Mouse (Mus musculus) megakaryocyte, embryonic 14.5 days (primary cell): ENCODE measurements around the gene Tulp2.

Experiments used
- FLI1 ChIP-seq: IDR thresholded peaks from 2 replicates; pipeline ENCODE4 v1.6.1; 2012; ENCODE audit warnings: low read length, inconsistent platforms, mixed read lengths
- GATA1 ChIP-seq: IDR thresholded peaks from 3 replicates; pipeline ENCODE4 v1.6.1; 2012; ENCODE audit warnings: mixed read lengths, low read length, inconsistent platforms, borderline replicate concordance

DNA sequence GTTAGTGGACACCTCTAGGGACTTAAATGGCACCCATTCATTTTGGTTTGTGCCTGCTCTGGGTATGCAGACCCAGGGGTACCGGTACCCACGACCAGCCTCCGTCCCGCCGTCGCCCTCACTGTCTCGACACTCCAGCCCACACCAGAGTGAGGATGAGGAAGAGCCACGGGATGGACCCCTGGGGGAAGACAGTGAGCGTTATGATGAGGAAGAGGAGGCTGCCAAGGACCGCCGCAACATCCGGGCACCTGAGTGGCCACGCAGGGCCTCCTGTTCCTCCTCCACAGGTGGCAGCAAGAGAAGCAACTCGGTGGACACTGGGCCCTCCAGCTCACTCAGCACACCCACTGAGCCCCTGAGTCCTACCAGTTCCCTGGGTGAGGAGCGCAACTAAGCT is 26.7 kb upstream of the Tulp2 start:
- TF ChIP-seq GATA1 (no peak), FLI1 (no peak)
